Mouse (Mus musculus) hematopoietic stem cell, adult 5-6 weeks (primary cell): Measurements from ENCODE around the gene Gm45716. TPM values are rescaled to one million over a fixed set of nuclear protein-coding genes. Genes with fewer than 3 reads are reported as not detected.
"Not testable (repeated sequence)": the region's sequence is repeated elsewhere in the genome, so short reads cannot be mapped to it uniquely, and the experiment has no call there.

ENCODE experiments used
- ATAC-seq, 2 experiments: fragments of 125-278 bp in 1 of 2; replicated peaks in 1 of 2; 2 replicates each; pipeline ENCODE4 v1.8.0; 2016 to 2017; ENCODE audit warnings: inconsistent platforms in 2 of 2, mild to moderate bottlenecking in 2 of 2, moderate number of reproducible peaks in 2 of 2, low read depth in 1 of 2, moderate TSS enrichment in 1 of 2; ENCODE audit not compliant: low FRiP score in 2 of 2, poor library complexity in 2 of 2, severe bottlenecking in 2 of 2, insufficient read depth in 1 of 2, low TSS enrichment in 1 of 2
- total RNA-seq: library from RNA; stranded (forward); fragments of 172-1452, 232-1000 nt; gene quantifications from 2 replicates; pipeline ENCODE4 v1.2.3, GENCODE M21; 2017

Gene Gm45716
- total RNA-seq, 1 experiment from 2014 or later = 11.2 TPM

GRCm38 (mm10) chr11:90259826-90260225 lies 72.3 kb downstream of the Gm45716 start:
- no peak for ATAC-seq

GRCm38 (mm10) chr11:90264180-90264579 lies 76.7 kb downstream of the Gm45716 start:
- peak; percentile 49 to 76; a peak in 3 of 4 replicates for ATAC-seq

GRCm38 (mm10) chr11:90265581-90265980 lies 78.1 kb downstream of the Gm45716 start:
- ATAC-seq = no peak

GRCm38 (mm10) chr11:90268934-90269333 lies 81.5 kb downstream of the Gm45716 start:
- ATAC-seq = no peak

GRCm38 (mm10) chr11:90269398-90270123 lies 82.1 kb downstream of the Gm45716 start:
- no peak for ATAC-seq

- ATAC-seq = no peak
Observed at GRCm38 (mm10) chr11:90270132-90270877, 82.8 kb downstream of the Gm45716 start.

GRCm38 (mm10) chr11:90274187-90274586 lies 86.7 kb downstream of the Gm45716 start:
- ATAC-seq = no peak

GRCm38 (mm10) chr11:90275663-90276062 lies 88.2 kb downstream of the Gm45716 start:
- no peak for ATAC-seq

GRCm38 (mm10) chr11:90276150-90276549 lies 88.7 kb downstream of the Gm45716 start:
- ATAC-seq = no peak

GRCm38 (mm10) chr11:90276561-90276960 lies 89.1 kb downstream of the Gm45716 start:
- no peak for ATAC-seq

- ATAC-seq = no peak
Observed at GRCm38 (mm10) chr11:90280069-90280468, 92.6 kb downstream of the Gm45716 start.

- ATAC-seq = not testable (repeated sequence)
Observed at GRCm38 (mm10) chr11:90281943-90282342, 94.5 kb downstream of the Gm45716 start.

GRCm38 (mm10) chr11:90283159-90283558 lies 95.7 kb downstream of the Gm45716 start:
- ATAC-seq = no peak

- no peak for ATAC-seq
Observed at GRCm38 (mm10) chr11:90283601-90284000, 96.1 kb downstream of the Gm45716 start.

- ATAC-seq = no peak
Observed at GRCm38 (mm10) chr11:90284079-90284478, 96.6 kb downstream of the Gm45716 start.

GRCm38 (mm10) chr11:90284623-90285022 lies 97.1 kb downstream of the Gm45716 start:
- no peak for ATAC-seq

GRCm38 (mm10) chr11:90286550-90287154 lies 99.2 kb downstream of the Gm45716 start:
- 0 out of 4 replicates have a peak, but pooled peaks of 1 of the 2 experiments have one; percentile 17 for ATAC-seq

- ATAC-seq = no peak
Observed at GRCm38 (mm10) chr11:90291156-90291555, 103.7 kb downstream of the Gm45716 start.
